Mouse (Mus musculus) heart, embryonic 14.5 days (tissue): ENCODE data around the gene Efcab1. TPM values are rescaled to one million over a fixed set of nuclear protein-coding genes. Genes with fewer than 3 reads are reported as not detected.

Experiments used
- ATAC-seq: fragments of 200-750 bp; cut with Nextera tagmentation; 2 replicates; pipeline ENCODE4 v1.8.0; 2017; ENCODE audit warnings: low read depth, moderate TSS enrichment; ENCODE audit not compliant: insufficient number of reproducible peaks, insufficient read depth, low FRiP score
- H3K27ac ChIP-seq, 2 experiments: fragments of 200-500 bp in 1 of 2; fragments of 300-500 bp in 1 of 2; sonication (generic) in 1 of 2; replicated peaks in 1 of 2; 2 replicates each; pipeline ENCODE4 v1.5.1; 2012 to 2014; ENCODE audit warnings: low read depth in 2 of 2, low read length in 2 of 2, control low read depth in 1 of 2, mild to moderate bottlenecking in 1 of 2, mixed read lengths in 1 of 2; ENCODE audit not compliant: control insufficient read depth in 1 of 2, insufficient read depth in 1 of 2
- H3K27me3 ChIP-seq: fragments of 300-500 bp; sonication (generic); 2 replicates; pipeline ENCODE4 v1.6.1; 2014; ENCODE audit warnings: mild to moderate bottlenecking, low read length, control low read depth; ENCODE audit not compliant: control insufficient read depth, insufficient read depth
- H3K36me3 ChIP-seq: fragments of 300-500 bp; sonication (generic); 2 replicates; pipeline ENCODE4 v1.6.1; 2014; ENCODE audit warnings: mild to moderate bottlenecking, control low read depth, low read length, mixed read lengths; ENCODE audit not compliant: control insufficient read depth, insufficient read depth
- H3K4me1 ChIP-seq, 2 experiments: fragments of 200-500 bp in 1 of 2; fragments of 300-500 bp in 1 of 2; sonication (generic) in 1 of 2; 2 replicates each; pipeline ENCODE4 v1.6.1; 2012 to 2014; ENCODE audit warnings: low read length in 2 of 2, control low read depth in 1 of 2, mixed read lengths in 1 of 2; ENCODE audit not compliant: control insufficient read depth in 2 of 2, insufficient read depth in 2 of 2
- H3K4me2 ChIP-seq: fragments of 300-500 bp; sonication (generic); 2 replicates; pipeline ENCODE4 v1.6.1; 2014; ENCODE audit warnings: mild to moderate bottlenecking, low read length
- H3K4me3 ChIP-seq, 2 experiments: fragments of 200-500 bp in 1 of 2; fragments of 300-500 bp in 1 of 2; sonication (generic) in 1 of 2; 2 replicates each; pipeline ENCODE4 v1.5.1; 2012 to 2014; ENCODE audit warnings: low read length in 2 of 2, mild to moderate bottlenecking in 2 of 2, control low read depth in 1 of 2, low read depth in 1 of 2, moderate library complexity in 1 of 2; ENCODE audit not compliant: control insufficient read depth in 1 of 2, insufficient read depth in 1 of 2
- H3K9ac ChIP-seq: fragments of 300-500 bp; sonication (generic); 2 replicates; pipeline ENCODE4 v1.6.1; 2014; ENCODE audit warnings: mild to moderate bottlenecking, low read length
- H3K9me3 ChIP-seq: fragments of 300-500 bp; sonication (generic); 2 replicates; pipeline ENCODE4 v1.6.1; 2016; ENCODE audit warnings: low read length, control low read depth; ENCODE audit not compliant: control insufficient read depth
- WGBS: fragments of 180-500 bp; shearing (Covaris S2); extraction: QIAGEN DNeasy Blood & Tissue Kit; methylation state at CpG from one replicate; pipeline ENCODE4 v1.1.7; 2014; 5-methylcytosine and 5-hydroxymethylcytosine counted together
- polyA plus RNA-seq: library from polyadenylated mRNA; unstranded; fragments of >200 nt; fragmentation: Nextera tagmentation; extraction: Ambion mirVana; gene quantifications from 2 replicates; pipeline ENCODE4 v1.2.1, GENCODE M21; 2014

The Efcab1 gene
- polyA plus RNA-seq, 1 experiment from 2014 or later, result 1.4 TPM

DNA sequence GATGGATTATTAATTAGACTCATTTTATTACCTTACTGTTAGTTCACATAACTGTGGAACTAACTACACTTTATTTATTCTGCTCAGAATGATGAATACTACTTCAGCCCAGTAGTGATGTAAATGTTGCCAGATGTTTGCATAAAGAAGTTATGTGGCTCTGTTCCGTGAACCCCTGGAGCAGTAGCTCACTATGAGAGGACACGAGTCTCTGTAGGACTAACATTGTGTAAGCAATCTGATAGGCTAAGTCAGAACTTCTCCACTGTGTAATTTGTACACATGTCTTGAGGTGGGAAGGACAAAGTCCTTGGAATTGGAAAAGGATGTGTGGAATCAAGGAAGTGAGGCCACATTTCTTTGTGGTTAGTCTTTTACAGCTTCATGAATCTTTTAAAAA lies 45.5 kb downstream of the Efcab1 start:
- Histone ChIP-seq H3K4me1 (no peaks in the 10 kb centered on the region), H3K27me3 (peaks cover 5% of the 10 kb centered on the region; the same call in 1 of the 2 replicates), H3K9me3 (no peaks in the 10 kb centered on the region), H3K4me2 (no peak overlapping the region), H3K4me3 (no peak overlapping the region), H3K9ac (no peak overlapping the region), H3K27ac (no peak overlapping the region), H3K36me3 (no peaks in the 10 kb centered on the region)
- ATAC-seq, result no peak
- 72% methylated on average over 2 of the region's 2 CpGs for WGBS

DNA sequence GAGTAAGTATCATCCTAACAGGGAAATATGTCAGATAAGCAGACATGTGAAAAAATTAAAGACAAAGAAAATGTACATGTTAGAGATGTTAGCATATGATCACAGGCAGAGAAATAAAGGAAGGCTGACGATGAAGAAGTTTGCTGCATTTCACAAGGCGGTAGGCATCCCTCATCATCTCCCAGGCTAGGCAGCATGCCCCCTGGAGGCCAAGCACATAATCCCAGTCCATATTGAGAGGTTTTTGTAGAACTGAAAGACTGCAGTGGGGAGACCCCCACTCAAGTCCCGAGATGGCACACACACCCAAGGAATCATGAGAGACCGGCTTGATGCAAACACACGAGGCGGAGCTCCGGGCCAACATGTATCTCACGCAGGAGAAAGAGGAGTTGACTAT lies 53.3 kb downstream of the Efcab1 start:
- Histone ChIP-seq H3K4me1 (no peaks in the 10 kb centered on the region), H3K4me3 (no peak overlapping the region), H3K27me3 (no peaks in the 10 kb centered on the region), H3K4me2 (no peak overlapping the region), H3K9me3 (0 out of 2 replicates have a peak, but pooled peaks cover 4% of the 10 kb centered on the region), H3K36me3 (no peaks in the 10 kb centered on the region), H3K9ac (no peak overlapping the region), H3K27ac (no peak overlapping the region)
- 96% methylated on average over 8 of the region's 8 CpGs for WGBS
- ATAC-seq, result no peak

DNA sequence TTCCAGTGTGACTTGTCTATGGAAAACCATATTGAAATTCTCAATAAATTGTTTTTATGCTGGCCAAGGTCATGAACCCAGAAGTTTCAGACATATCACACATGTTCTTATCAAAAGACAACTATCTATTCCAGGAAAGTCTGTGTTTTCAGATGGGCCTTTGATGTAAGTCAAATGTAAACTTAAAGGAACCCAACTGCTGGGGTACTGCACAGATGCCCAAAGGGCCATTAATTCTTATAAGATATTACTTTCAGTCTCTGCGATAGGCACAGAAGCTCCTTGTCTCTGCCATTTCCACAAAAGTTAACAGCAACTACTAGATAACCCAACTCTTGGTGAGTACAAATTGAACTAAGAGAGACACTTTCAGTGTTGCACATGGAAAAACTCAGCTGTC lies 67.3 kb downstream of the Efcab1 start:
- H3K4me1 ChIP-seq, result no peaks in the 10 kb centered on the region
- H3K9ac ChIP-seq, result no peak overlapping the region
- no peak overlapping the region for H3K4me3 ChIP-seq
- H3K27me3 ChIP-seq, result no peaks in the 10 kb centered on the region
- no peaks in the 10 kb centered on the region for H3K9me3 ChIP-seq
- H3K36me3 ChIP-seq, result no peaks in the 10 kb centered on the region
- WGBS, result 67% methylated on average over 1 of the region's 1 CpGs
- no peak for ATAC-seq
- H3K27ac ChIP-seq, result no peak overlapping the region
- no peak overlapping the region for H3K4me2 ChIP-seq

DNA sequence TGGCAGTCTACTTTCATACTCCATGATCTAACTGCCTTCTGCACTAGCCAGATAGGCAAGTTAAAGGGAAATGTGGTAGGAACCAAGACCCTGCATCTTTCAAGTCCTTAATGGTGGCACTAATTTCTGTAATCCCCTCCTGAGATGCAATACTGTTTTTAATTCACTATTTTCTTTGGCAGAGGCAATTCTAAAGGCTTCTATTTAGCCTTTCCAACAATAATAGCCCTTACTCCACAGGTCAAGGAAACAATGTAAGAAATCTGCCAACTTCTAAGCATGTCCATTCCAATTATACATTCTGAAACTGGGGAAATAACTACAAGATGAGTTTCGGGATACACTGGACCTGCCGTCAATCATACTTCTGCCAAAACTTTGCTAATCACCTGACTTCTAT lies 72.8 kb downstream of the Efcab1 start:
- Histone ChIP-seq H3K27me3 (no peaks in the 10 kb centered on the region), H3K4me1 (no peaks in the 10 kb centered on the region), H3K4me3 (no peak overlapping the region), H3K9me3 (no peaks in the 10 kb centered on the region), H3K9ac (no peak overlapping the region), H3K4me2 (no peak overlapping the region), H3K27ac (no peak overlapping the region), H3K36me3 (no peaks in the 10 kb centered on the region)
- ATAC-seq, result no peak
- 77% methylated on average over 2 of the region's 2 CpGs for WGBS

DNA sequence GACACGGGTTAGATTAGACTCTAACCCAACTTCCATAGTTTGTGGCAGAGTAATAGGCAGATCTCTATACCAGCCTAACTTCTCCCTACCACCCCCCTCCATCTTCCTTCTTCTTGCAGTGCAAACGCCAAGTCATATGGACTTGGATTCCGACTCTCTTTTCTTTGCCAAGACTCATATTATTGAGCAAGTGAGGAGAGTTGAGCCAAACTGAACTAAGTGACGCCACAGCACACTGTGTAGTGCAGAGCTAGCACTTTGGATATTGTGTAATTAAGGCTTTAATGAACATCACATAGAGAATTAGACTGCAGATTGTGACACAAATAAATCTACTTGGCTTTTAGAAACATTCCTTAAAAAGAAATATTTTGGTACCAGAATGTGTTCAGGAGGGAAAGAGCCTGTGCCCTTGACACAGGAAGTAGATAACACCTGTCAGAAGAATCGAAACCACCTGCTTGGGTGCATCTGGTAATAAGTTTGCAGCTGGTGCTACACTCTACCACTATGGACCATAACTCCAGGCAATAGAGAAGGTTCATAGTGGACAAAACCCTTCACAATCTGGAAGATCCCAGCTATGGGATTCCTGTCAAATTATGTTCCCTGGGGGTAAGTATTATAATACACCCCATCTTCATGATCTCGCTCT lies 83.3 kb downstream of the Efcab1 start:
- no peak for ATAC-seq

DNA sequence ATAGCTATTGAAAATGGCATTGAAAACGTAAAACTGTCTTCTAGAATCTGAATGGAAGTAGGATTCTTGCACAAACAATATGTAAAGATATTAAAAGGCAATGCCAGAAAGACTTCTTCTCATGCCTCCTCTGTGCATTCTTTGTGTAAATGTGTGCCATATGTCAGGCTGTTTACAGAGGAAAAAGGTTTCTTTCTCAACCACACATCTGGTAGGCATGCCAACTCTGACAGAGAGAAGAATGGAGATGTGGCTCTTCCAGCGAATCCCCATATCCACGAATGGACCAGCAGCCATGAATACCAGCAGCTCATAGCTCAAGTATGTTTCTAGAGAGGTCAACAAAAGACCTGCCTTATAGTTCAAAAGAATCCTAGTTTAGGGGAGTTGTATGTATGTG lies 84.6 kb downstream of the Efcab1 start:
- ATAC-seq, result no peak
- no peak overlapping the region for H3K4me2 ChIP-seq
- no peak overlapping the region for H3K9ac ChIP-seq
- H3K36me3 ChIP-seq, result no peaks in the 10 kb centered on the region
- H3K9me3 ChIP-seq, result no peaks in the 10 kb centered on the region
- peaks cover 3 to 6% of the 10 kb centered on the region in 2 experiments; a peak in 1 of 4 replicates for H3K4me1 ChIP-seq
- no peak overlapping the region for H3K4me3 ChIP-seq
- WGBS, result 87% methylated on average over 3 of the region's 3 CpGs
- no peaks in the 10 kb centered on the region for H3K27me3 ChIP-seq
- no peak overlapping the region for H3K27ac ChIP-seq

More for the DNA sequence above, 83.3 kb downstream of the Efcab1 start:
- Histone ChIP-seq H3K27me3 (no peaks in the 10 kb centered on the region), H3K9ac (no peak overlapping the region), H3K4me3 (no peak overlapping the region), H3K36me3 (no peaks in the 10 kb centered on the region), H3K9me3 (no peaks in the 10 kb centered on the region), H3K4me2 (no peak overlapping the region), H3K27ac (no peak overlapping the region; a peak in 1 of 4 replicates), H3K4me1 (peaks cover 3 to 6% of the 10 kb centered on the region in 2 experiments; a peak in 1 of 4 replicates)
- 68% methylated on average over 6 of the region's 6 CpGs for WGBS

DNA sequence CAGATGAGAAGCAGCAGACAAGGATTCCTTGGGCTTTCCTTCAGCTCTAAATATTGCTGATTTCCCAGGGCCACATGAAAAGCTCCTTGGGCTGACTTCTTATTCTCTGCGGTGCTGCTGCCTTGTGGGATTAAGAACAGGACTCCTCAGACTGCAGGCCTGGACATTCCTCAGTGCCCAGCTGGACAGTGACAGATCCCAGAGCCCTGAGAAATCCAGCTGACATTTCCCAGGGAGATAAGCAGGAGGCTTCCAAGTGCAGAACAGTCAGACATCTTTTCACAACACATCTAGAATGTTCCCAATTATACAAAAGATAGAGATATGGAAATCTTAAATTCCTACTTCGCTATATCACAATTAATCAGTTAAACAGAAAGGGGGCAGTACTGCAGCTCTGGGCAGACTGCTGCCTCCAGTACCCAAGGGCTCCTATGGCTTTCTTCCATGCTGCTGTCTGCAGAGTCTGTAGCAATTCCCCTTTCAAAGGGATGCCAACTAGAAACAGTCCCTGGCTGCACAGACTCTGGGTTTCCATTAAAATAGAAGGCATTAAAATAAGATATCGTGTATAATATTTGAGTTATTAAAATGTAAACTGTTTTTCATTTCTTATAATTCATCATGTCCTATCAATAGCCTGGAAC lies 86.2 kb downstream of the Efcab1 start:
- H3K27ac ChIP-seq, result no peak overlapping the region; a peak in 1 of 4 replicates

More for the DNA sequence above, 86.2 kb downstream of the Efcab1 start:
- Histone ChIP-seq H3K9ac (no peak overlapping the region), H3K4me3 (no peak overlapping the region), H3K4me1 (peaks cover 3 to 6% of the 10 kb centered on the region in 2 experiments; a peak in 1 of 4 replicates), H3K36me3 (no peaks in the 10 kb centered on the region), H3K27me3 (no peaks in the 10 kb centered on the region), H3K9me3 (no peaks in the 10 kb centered on the region), H3K4me2 (no peak overlapping the region)
- ATAC-seq, result peak; percentile 72
- WGBS, result 18% methylated on average over 3 of the region's 3 CpGs
